Mouse (Mus musculus): Measurements from ENCODE around the gene Snhg11. TPM values are rescaled to one million over a fixed set of nuclear protein-coding genes. Genes with fewer than 3 reads are reported as not detected.

The Snhg11 gene
- polyA plus RNA-seq, 1 experiment from 2014 or later, result 673 TPM

- H3K4me3 ChIP-seq, result peak overlapping the region; percentile 84
- H3K36me3 ChIP-seq (replicated peaks), result no peaks in the 10 kb centered on the region
- peak overlapping the region; percentile 91 for H3K27ac ChIP-seq
- 1% methylated on average over 59 of the region's 67 CpGs for WGBS
- peak; percentile 61 for ATAC-seq (replicated peaks)
- no peaks in the 10 kb centered on the region for H3K9me3 ChIP-seq
- H3K4me2 ChIP-seq, result peak overlapping the region; percentile 90
- H3K27me3 ChIP-seq (replicated peaks), result no peaks in the 10 kb centered on the region
- peaks cover 28% of the 10 kb centered on the region for H3K4me1 ChIP-seq
- peak overlapping the region; percentile 86 for H3K9ac ChIP-seq
Observed at GRCm38 (mm10) chr2:158410022-158411014, 34.9 kb downstream of the Snhg11 start.

GRCm38 (mm10) chr2:158413240-158413639 is 37.8 kb downstream of the Snhg11 start:
- no peak overlapping the region for H3K4me2 ChIP-seq
- no peaks in the 10 kb centered on the region for H3K27me3 ChIP-seq (replicated peaks)
- no peaks in the 10 kb centered on the region for H3K9me3 ChIP-seq
- no peak overlapping the region for H3K4me3 ChIP-seq
- 93% methylated on average over 2 of the region's 2 CpGs for WGBS
- no peak overlapping the region for H3K27ac ChIP-seq
- ATAC-seq (replicated peaks), result no peak
- H3K4me1 ChIP-seq, result peaks cover 28% of the 10 kb centered on the region
- H3K36me3 ChIP-seq (replicated peaks), result no peaks in the 10 kb centered on the region
- no peak overlapping the region for H3K9ac ChIP-seq

- Histone ChIP-seq H3K9me3 (no peaks in the 10 kb centered on the region), H3K27me3 (replicated peaks) (no peaks in the 10 kb centered on the region), H3K9ac (no peak overlapping the region), H3K4me3 (no peak overlapping the region), H3K27ac (no peak overlapping the region), H3K4me1 (peaks cover 19% of the 10 kb centered on the region), H3K4me2 (no peak overlapping the region), H3K36me3 (replicated peaks) (no peaks in the 10 kb centered on the region)
- no peak for ATAC-seq (replicated peaks)
- WGBS, result 90% methylated on average over 1 of the region's 1 CpGs
Observed at GRCm38 (mm10) chr2:158415826-158416225, 40.4 kb downstream of the Snhg11 start.

GRCm38 (mm10) chr2:158418663-158419062 is 43.2 kb downstream of the Snhg11 start:
- ATAC-seq (replicated peaks), result no peak
- Histone ChIP-seq H3K4me3 (no peak overlapping the region), H3K4me2 (no peak overlapping the region), H3K9ac (no peak overlapping the region), H3K36me3 (replicated peaks) (no peaks in the 10 kb centered on the region), H3K27ac (no peak overlapping the region), H3K4me1 (no peaks in the 10 kb centered on the region), H3K27me3 (replicated peaks) (no peaks in the 10 kb centered on the region), H3K9me3 (no peaks in the 10 kb centered on the region)
- 93% methylated on average over 1 of the region's 1 CpGs for WGBS

Other genes starting within 250 kb of the Snhg11 start
- 10.1 and 12.4 TPM in 2 replicates for gene Tgm2, start 229.2 kb upstream of the Snhg11 start, polyA plus RNA-seq (2015; fragmentation: Nextera tagmentation; extraction: Ambion mirVana)
- gene D630003M21Rik, start 146.4 kb upstream of the Snhg11 start, polyA plus RNA-seq (2015; fragmentation: Nextera tagmentation; extraction: Ambion mirVana), result 1.6 TPM in 2 replicates
- gene Bpi, start 117.5 kb upstream of the Snhg11 start, polyA plus RNA-seq (2015; fragmentation: Nextera tagmentation; extraction: Ambion mirVana), result not detected in 2 replicates
- gene Lbp, start 69.1 kb upstream of the Snhg11 start, polyA plus RNA-seq (2015; fragmentation: Nextera tagmentation; extraction: Ambion mirVana), result 4.8 and 4.9 TPM in 2 replicates
- gene Ralgapb, start 34.2 kb downstream of the Snhg11 start, polyA plus RNA-seq (2015; fragmentation: Nextera tagmentation; extraction: Ambion mirVana), result 27.4 and 28.0 TPM in 2 replicates
- not detected in 2 replicates for gene Adig, start 127.0 kb downstream of the Snhg11 start, polyA plus RNA-seq (2015; fragmentation: Nextera tagmentation; extraction: Ambion mirVana)
- 0.50 and 0.63 TPM in 2 replicates for gene Arhgap40, start 137.2 kb downstream of the Snhg11 start, polyA plus RNA-seq (2015; fragmentation: Nextera tagmentation; extraction: Ambion mirVana)
- gene Slc32a1, start 235.1 kb downstream of the Snhg11 start, polyA plus RNA-seq (2015; fragmentation: Nextera tagmentation; extraction: Ambion mirVana), result 9.8 and 10.5 TPM in 2 replicates
- gene Actr5, start 249.2 kb downstream of the Snhg11 start, polyA plus RNA-seq (2015; fragmentation: Nextera tagmentation; extraction: Ambion mirVana), result 11.7 and 12.8 TPM in 2 replicates

Measured in midbrain, embryonic 15.5 days (tissue).